Mouse (Mus musculus): Measurements from ENCODE around the gene Rhof.

Gene Rhof

GRCm38 (mm10) chr5:123135471-123136360 is 3.2 kb upstream of the Rhof start:
- DNase-seq (ENCODE audit: low read depth, low spot score): peak; percentile 95

GRCm38 (mm10) chr5:123134875-123135382 is 2.4 kb upstream of the Rhof start:
- DNase-seq (ENCODE audit: low read depth, low spot score): peak; percentile 51

GRCm38 (mm10) chr5:123134186-123134874 is 1.8 kb upstream of the Rhof start:
- peak; percentile 94 for DNase-seq (ENCODE audit: low read depth, low spot score)

- DNase-seq (ENCODE audit: low read depth, low spot score): peak; percentile 64
Observed at GRCm38 (mm10) chr5:123133784-123134143, 1.3 kb upstream of the Rhof start.

- peak; percentile 89 for DNase-seq (ENCODE audit: low read depth, low spot score)
Observed at GRCm38 (mm10) chr5:123133083-123133783, 741 bp upstream of the Rhof start.

GRCm38 (mm10) chr5:123130814-123131148 is 1.7 kb downstream of the Rhof start:
- DNase-seq (ENCODE audit: low read depth, low spot score): no peak

- no peak for DNase-seq (ENCODE audit: low read depth, low spot score)
Observed at GRCm38 (mm10) chr5:123130030-123130813, 2.3 kb downstream of the Rhof start.

GRCm38 (mm10) chr5:123129170-123129757 is 3.2 kb downstream of the Rhof start:
- DNase-seq (ENCODE audit: low read depth, low spot score): no peak

- DNase-seq (ENCODE audit: low read depth, low spot score): no peak
Observed at GRCm38 (mm10) chr5:123128426-123129169, 3.9 kb downstream of the Rhof start.

GRCm38 (mm10) chr5:123127031-123127430 is 5.5 kb downstream of the Rhof start:
- no peak for DNase-seq (ENCODE audit: low read depth, low spot score)

GRCm38 (mm10) chr5:123125638-123126406 is 6.7 kb downstream of the Rhof start:
- DNase-seq (ENCODE audit: low read depth, low spot score): no peak

- DNase-seq (ENCODE audit: low read depth, low spot score): no peak
Observed at GRCm38 (mm10) chr5:123125105-123125504, 7.4 kb downstream of the Rhof start.

- peak; percentile 41 for DNase-seq (ENCODE audit: low read depth, low spot score)
Observed at GRCm38 (mm10) chr5:123122181-123122580, 10.3 kb downstream of the Rhof start.

GRCm38 (mm10) chr5:123120624-123121215 is 11.8 kb downstream of the Rhof start:
- DNase-seq (ENCODE audit: low read depth, low spot score): no peak

GRCm38 (mm10) chr5:123118826-123119225 is 13.7 kb downstream of the Rhof start:
- DNase-seq (ENCODE audit: low read depth, low spot score): no peak

GRCm38 (mm10) chr5:123117773-123118172 is 14.7 kb downstream of the Rhof start:
- no peak for DNase-seq (ENCODE audit: low read depth, low spot score)

- peak; percentile 85 for DNase-seq (ENCODE audit: low read depth, low spot score)
Observed at GRCm38 (mm10) chr5:123117257-123117656, 15.2 kb downstream of the Rhof start.

GRCm38 (mm10) chr5:123116080-123116479 is 16.4 kb downstream of the Rhof start:
- no peak for DNase-seq (ENCODE audit: low read depth, low spot score)

GRCm38 (mm10) chr5:123114924-123115323 is 17.6 kb downstream of the Rhof start:
- peak; percentile 42 for DNase-seq (ENCODE audit: low read depth, low spot score)

Measured in 3T3-L1 (cell line).